Mouse (Mus musculus): ENCODE measurements around the gene Smarca2. TPM values are rescaled to one million over a fixed set of nuclear protein-coding genes. Genes with fewer than 3 reads are reported as not detected.

Gene Smarca2
- total RNA-seq (2017): 147 and 162 TPM in 2 replicates

GRCm38 (mm10) chr19:26604755-26605300, at the start of gene Smarca2:
Smarca2 (plus strand) TSS chr19:26605050.
- peak; percentile 75 for ATAC-seq (ENCODE audit: extremely low read depth, insufficient number of reproducible peaks, low FRiP score, poor library complexity, severe bottlenecking)

GRCm38 (mm10) chr19:26564850-26565249, 40.0 kb upstream of the Smarca2 start:
- no peak for ATAC-seq (ENCODE audit: extremely low read depth, insufficient number of reproducible peaks, low FRiP score, poor library complexity, severe bottlenecking)

GRCm38 (mm10) chr19:26566109-26566508, 38.7 kb upstream of the Smarca2 start:
- ATAC-seq (ENCODE audit: extremely low read depth, insufficient number of reproducible peaks, low FRiP score, poor library complexity, severe bottlenecking): no peak

- ATAC-seq (ENCODE audit: extremely low read depth, insufficient number of reproducible peaks, low FRiP score, poor library complexity, severe bottlenecking): no peak
These were observed 36.6 kb upstream of the Smarca2 start for GRCm38 (mm10) chr19:26568236-26568635.

- ATAC-seq (ENCODE audit: extremely low read depth, insufficient number of reproducible peaks, low FRiP score, poor library complexity, severe bottlenecking): no peak
These were observed 35.9 kb upstream of the Smarca2 start for GRCm38 (mm10) chr19:26568941-26569340.

GRCm38 (mm10) chr19:26569461-26569860, 35.4 kb upstream of the Smarca2 start:
- no peak for ATAC-seq (ENCODE audit: extremely low read depth, insufficient number of reproducible peaks, low FRiP score, poor library complexity, severe bottlenecking)

- ATAC-seq (ENCODE audit: extremely low read depth, insufficient number of reproducible peaks, low FRiP score, poor library complexity, severe bottlenecking): no peak
These were observed 25.2 kb upstream of the Smarca2 start for GRCm38 (mm10) chr19:26579645-26580044.

GRCm38 (mm10) chr19:26580061-26580460, 24.8 kb upstream of the Smarca2 start:
- ATAC-seq (ENCODE audit: extremely low read depth, insufficient number of reproducible peaks, low FRiP score, poor library complexity, severe bottlenecking): no peak

- no peak for ATAC-seq (ENCODE audit: extremely low read depth, insufficient number of reproducible peaks, low FRiP score, poor library complexity, severe bottlenecking)
These were observed 10.2 kb upstream of the Smarca2 start for GRCm38 (mm10) chr19:26594661-26595060.

- no peak for ATAC-seq (ENCODE audit: extremely low read depth, insufficient number of reproducible peaks, low FRiP score, poor library complexity, severe bottlenecking)
These were observed 3.4 kb upstream of the Smarca2 start for GRCm38 (mm10) chr19:26601459-26601858.

- no peak for ATAC-seq (ENCODE audit: extremely low read depth, insufficient number of reproducible peaks, low FRiP score, poor library complexity, severe bottlenecking)
These were observed 1.5 kb upstream of the Smarca2 start for GRCm38 (mm10) chr19:26603296-26603860.

- ATAC-seq (ENCODE audit: extremely low read depth, insufficient number of reproducible peaks, low FRiP score, poor library complexity, severe bottlenecking): no peak
These were observed 720 bp upstream of the Smarca2 start for GRCm38 (mm10) chr19:26603906-26604754.

GRCm38 (mm10) chr19:26605438-26606320, 829 bp downstream of the Smarca2 start:
- ATAC-seq (ENCODE audit: extremely low read depth, insufficient number of reproducible peaks, low FRiP score, poor library complexity, severe bottlenecking): no peak

- peak; percentile 65 for ATAC-seq (ENCODE audit: extremely low read depth, insufficient number of reproducible peaks, low FRiP score, poor library complexity, severe bottlenecking)
These were observed 1.7 kb downstream of the Smarca2 start for GRCm38 (mm10) chr19:26606321-26607155.

- peak; percentile 42 for ATAC-seq (ENCODE audit: extremely low read depth, insufficient number of reproducible peaks, low FRiP score, poor library complexity, severe bottlenecking)
These were observed 2.3 kb downstream of the Smarca2 start for GRCm38 (mm10) chr19:26607156-26607536.

- ATAC-seq (ENCODE audit: extremely low read depth, insufficient number of reproducible peaks, low FRiP score, poor library complexity, severe bottlenecking): no peak
These were observed 2.9 kb downstream of the Smarca2 start for GRCm38 (mm10) chr19:26607551-26608433.

- ATAC-seq (ENCODE audit: extremely low read depth, insufficient number of reproducible peaks, low FRiP score, poor library complexity, severe bottlenecking): no peak
These were observed 3.6 kb downstream of the Smarca2 start for GRCm38 (mm10) chr19:26608434-26608812.

GRCm38 (mm10) chr19:26609637-26610036, 4.8 kb downstream of the Smarca2 start:
- no peak for ATAC-seq (ENCODE audit: extremely low read depth, insufficient number of reproducible peaks, low FRiP score, poor library complexity, severe bottlenecking)
